Mouse (Mus musculus) midbrain, embryonic 15.5 days (tissue): ENCODE measurements around the gene Tfap2a. TPM values are rescaled to one million over a fixed set of nuclear protein-coding genes. Genes with fewer than 3 reads are reported as not detected.

Experiments
- ATAC-seq: fragments of 200-750 bp; cut with Nextera tagmentation; replicated peaks from 2 replicates; pipeline ENCODE4 v1.8.0; 2017; ENCODE audit warnings: moderate TSS enrichment
- H3K27ac ChIP-seq: fragments of 300-500 bp; sonication (generic); 2 replicates; pipeline ENCODE4 v1.5.1; 2015; ENCODE audit warnings: mild to moderate bottlenecking, inconsistent platforms
- H3K27me3 ChIP-seq: fragments of 300-500 bp; sonication (generic); replicated peaks from 2 replicates; pipeline ENCODE4 v1.6.1; 2015; ENCODE audit warnings: inconsistent platforms
- H3K36me3 ChIP-seq: fragments of 300-500 bp; sonication (generic); replicated peaks from 2 replicates; pipeline ENCODE4 v1.6.1; 2015; ENCODE audit warnings: inconsistent platforms
- H3K4me1 ChIP-seq: fragments of 300-500 bp; sonication (generic); 2 replicates; pipeline ENCODE4 v1.6.1; 2015; ENCODE audit warnings: inconsistent platforms
- H3K4me2 ChIP-seq: fragments of 300-500 bp; sonication (generic); 2 replicates; pipeline ENCODE4 v1.6.1; 2015; ENCODE audit warnings: inconsistent platforms, mild to moderate bottlenecking, moderate library complexity
- H3K4me3 ChIP-seq: fragments of 300-500 bp; sonication (generic); 2 replicates; pipeline ENCODE4 v1.5.1; 2015; ENCODE audit warnings: mild to moderate bottlenecking, inconsistent platforms
- H3K9ac ChIP-seq: fragments of 300-500 bp; sonication (generic); 2 replicates; pipeline ENCODE4 v1.6.1; 2015; ENCODE audit warnings: mild to moderate bottlenecking, inconsistent platforms
- H3K9me3 ChIP-seq: fragments of 300-500 bp; sonication (generic); 2 replicates; pipeline ENCODE4 v1.6.1; 2016; ENCODE audit warnings: inconsistent platforms
- WGBS: fragments of 180-500 bp; shearing (Covaris S2); methylation state at CpG from one replicate; pipeline ENCODE4 v1.1.7; 2015; ENCODE audit warnings: mixed read lengths; 5-methylcytosine and 5-hydroxymethylcytosine counted together
- polyA plus RNA-seq: library from polyadenylated mRNA; unstranded; fragments of >200 nt; fragmentation: Nextera tagmentation; extraction: Ambion mirVana; gene quantifications from 2 replicates; pipeline ENCODE4 v1.2.1, GENCODE M21; 2015

Tfap2a gene
- polyA plus RNA-seq, 1 experiment from 2014 or later = 5.5 TPM

DNA sequence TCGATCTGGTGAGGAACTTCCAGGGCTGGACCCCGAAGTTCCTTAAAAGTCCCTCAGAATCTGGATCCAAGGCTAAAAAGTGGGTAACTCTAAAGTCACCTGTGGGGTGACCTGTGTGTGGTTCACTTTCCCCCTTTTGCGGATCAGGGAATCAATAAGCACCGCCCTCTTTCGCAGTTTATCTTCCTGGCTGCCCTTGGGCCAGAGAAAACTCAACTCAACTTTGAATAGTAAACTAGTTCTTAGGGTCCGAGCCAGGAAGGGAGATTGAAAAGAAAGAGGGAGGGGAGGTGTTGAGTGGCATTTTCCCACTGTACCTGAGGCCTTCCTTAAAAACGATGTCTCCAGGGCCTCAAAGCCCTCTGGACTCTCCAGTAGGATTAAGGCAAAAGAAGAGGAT lies 3.3 kb upstream of the Tfap2a start:
- Histone ChIP-seq H3K4me1 (peaks cover 11% of the 10 kb centered on the region; the same call in 1 of the 2 replicates), H3K27ac (no peak overlapping the region), H3K4me2 (no peak overlapping the region), H3K27me3 (peaks cover 99% of the 10 kb centered on the region), H3K4me3 (no peak overlapping the region), H3K36me3 (no peaks in the 10 kb centered on the region), H3K9me3 (no peaks in the 10 kb centered on the region), H3K9ac (no peak overlapping the region)
- no peak for ATAC-seq
- whole genome bisulfite sequencing = under 1% methylated on average over 7 of the region's 7 CpGs

DNA sequence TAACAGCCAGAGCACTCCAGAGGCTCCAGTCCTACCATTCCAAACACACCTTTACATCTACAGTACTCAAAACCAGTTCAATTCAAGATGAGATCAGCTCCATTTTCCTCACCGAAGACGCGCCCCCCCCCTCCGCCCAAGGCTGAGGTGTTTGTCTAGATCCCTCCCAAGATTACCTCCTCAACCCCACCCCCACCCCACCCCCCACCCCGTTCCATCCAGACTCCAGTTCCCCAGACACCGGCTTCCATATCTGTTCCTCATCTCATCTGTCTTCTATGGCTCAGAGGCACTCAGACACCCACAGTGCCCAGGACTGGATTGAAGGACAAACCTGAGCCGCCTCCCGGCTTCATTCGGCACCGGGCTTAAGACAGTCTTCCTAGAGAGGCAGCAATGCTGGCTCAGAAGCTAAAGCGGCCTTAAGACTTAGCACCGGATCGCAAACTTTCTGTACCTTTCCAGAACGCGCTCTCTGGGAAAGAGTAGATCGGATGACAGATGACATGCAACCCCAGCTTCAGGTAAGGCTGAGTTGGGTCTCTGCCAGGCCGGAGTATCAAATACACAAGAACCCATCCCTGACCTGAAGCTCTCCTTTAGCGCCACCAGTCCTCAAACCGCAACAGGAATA lies 2.7 kb upstream of the Tfap2a start:
- H3K27ac ChIP-seq = no peak overlapping the region
- H3K4me3 ChIP-seq = no peak overlapping the region
- H3K9me3 ChIP-seq = no peaks in the 10 kb centered on the region
- peaks cover 99% of the 10 kb centered on the region for H3K27me3 ChIP-seq
- ATAC-seq = no peak
- H3K4me1 ChIP-seq = peaks cover 13% of the 10 kb centered on the region; the same call in 1 of the 2 replicates
- no peaks in the 10 kb centered on the region for H3K36me3 ChIP-seq
- WGBS = 3% methylated on average over 19 of the region's 19 CpGs
- H3K9ac ChIP-seq = no peak overlapping the region
- no peak overlapping the region for H3K4me2 ChIP-seq

DNA sequence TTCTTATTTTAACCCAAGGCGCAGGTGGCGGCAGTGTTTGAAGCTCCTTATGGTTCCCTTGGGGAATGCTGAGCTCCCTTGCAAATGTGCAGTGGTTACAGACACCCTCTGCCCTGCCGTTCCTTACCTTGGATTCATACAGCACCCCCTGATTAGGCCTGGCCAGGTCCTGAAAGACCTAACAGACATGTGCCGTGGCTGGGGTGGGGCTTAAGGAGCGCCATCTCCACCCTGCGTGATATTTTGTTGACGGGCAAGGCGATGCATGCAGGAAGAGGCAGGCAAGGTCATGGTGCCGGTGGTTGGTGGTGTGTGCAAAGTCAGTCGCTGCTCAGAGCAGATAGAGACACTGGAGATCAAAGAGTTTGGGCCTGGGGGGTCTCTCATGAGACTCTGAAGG lies 1.7 kb upstream of the Tfap2a start:
- Histone ChIP-seq H3K36me3 (no peaks in the 10 kb centered on the region), H3K9ac (no peak overlapping the region), H3K4me1 (peaks cover 16% of the 10 kb centered on the region; the same call in 1 of the 2 replicates), H3K27me3 (peaks cover 96% of the 10 kb centered on the region), H3K9me3 (no peaks in the 10 kb centered on the region), H3K4me2 (no peak overlapping the region), H3K4me3 (no peak overlapping the region), H3K27ac (no peak overlapping the region)
- ATAC-seq = no peak
- WGBS = 2% methylated on average over 10 of the region's 10 CpGs

DNA sequence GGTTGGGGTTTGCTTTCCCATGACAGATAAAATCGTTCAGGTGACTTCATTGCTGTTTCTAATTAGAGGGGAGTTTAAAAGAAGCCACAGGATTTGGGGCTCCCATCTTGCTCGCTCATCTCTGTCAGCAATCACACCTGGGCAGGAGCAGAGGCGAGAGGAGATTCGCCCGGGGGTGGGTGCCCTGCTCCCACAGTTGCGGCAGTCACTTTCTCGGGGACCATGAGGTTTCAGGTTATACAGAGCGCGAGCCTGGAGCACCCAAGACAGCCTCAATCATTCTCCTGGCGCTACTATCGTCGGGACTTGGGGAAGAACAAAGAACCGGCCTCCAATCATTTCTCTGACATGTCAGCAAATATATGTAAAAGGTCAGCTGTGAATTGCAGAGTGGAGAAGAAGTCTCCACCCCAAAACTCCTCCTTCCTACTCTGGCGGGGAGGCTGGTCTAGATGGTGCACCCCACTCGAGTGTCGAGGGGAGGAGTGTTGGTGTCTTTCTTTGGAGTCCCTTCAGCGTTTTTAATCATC lies 1.0 kb upstream of the Tfap2a start:
- no peak for ATAC-seq
- 1% methylated on average over 17 of the region's 17 CpGs for WGBS
- no peak overlapping the region for H3K9ac ChIP-seq
- peaks cover 96% of the 10 kb centered on the region for H3K27me3 ChIP-seq
- no peaks in the 10 kb centered on the region for H3K9me3 ChIP-seq
- no peaks in the 10 kb centered on the region for H3K36me3 ChIP-seq
- H3K27ac ChIP-seq = no peak overlapping the region
- peaks cover 16% of the 10 kb centered on the region for H3K4me1 ChIP-seq
- no peak overlapping the region for H3K4me2 ChIP-seq
- no peak overlapping the region for H3K4me3 ChIP-seq

DNA sequence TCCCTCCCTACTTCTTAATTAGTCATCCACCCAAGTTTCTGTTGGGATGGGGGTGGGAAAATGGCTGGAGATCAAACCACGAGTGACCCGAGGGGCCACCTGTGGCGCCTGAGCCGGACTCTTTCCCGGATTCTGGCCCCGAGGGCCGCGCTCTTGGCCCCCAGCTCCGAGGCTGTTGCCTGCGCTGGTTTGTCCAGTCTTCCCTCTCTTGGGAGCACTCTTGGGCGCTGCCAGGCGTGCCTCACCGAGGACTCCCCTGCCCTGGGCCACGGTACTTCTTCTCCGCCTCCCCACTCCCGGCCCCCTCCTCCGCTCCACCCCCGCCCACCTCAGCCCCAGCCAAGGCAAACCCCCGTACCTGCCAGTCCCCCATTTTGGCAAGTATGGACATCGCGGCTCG lies 415 bp downstream of the Tfap2a start:
- no peak overlapping the region for H3K27ac ChIP-seq
- H3K27me3 ChIP-seq = peaks cover 88% of the 10 kb centered on the region
- H3K4me2 ChIP-seq = peak overlapping the region; percentile 23; the same call in 1 of the 2 replicates
- WGBS = under 1% methylated on average over 21 of the region's 22 CpGs
- H3K36me3 ChIP-seq = no peaks in the 10 kb centered on the region
- no peaks in the 10 kb centered on the region for H3K9me3 ChIP-seq
- peak; percentile 7; the same call in 1 of the 2 replicates for ATAC-seq
- H3K9ac ChIP-seq = no peak overlapping the region
- H3K4me1 ChIP-seq = peaks cover 27% of the 10 kb centered on the region
- H3K4me3 ChIP-seq = no peak overlapping the region

DNA sequence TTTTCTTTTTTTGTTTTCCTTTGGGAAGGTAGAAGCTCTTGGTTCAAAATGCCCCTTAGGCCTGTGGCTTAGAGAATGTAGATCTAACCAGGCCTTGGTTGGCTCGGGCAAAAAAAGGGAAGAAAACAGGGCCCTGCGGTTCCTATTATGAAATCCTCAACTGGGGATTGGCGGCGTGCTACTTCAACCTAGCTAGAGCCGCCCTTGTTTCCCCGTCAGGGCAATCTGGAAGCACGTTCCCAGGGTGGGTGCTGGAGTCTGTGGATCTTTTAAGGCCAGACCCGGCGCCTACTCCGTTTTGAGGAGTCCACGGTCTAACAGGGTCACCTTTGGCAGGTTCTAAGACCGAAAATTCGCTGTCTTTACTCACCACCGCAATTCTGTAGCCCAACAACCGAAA lies 1.1 kb downstream of the Tfap2a start:
- Histone ChIP-seq H3K27ac (no peak overlapping the region), H3K27me3 (peaks cover 83% of the 10 kb centered on the region), H3K9me3 (no peaks in the 10 kb centered on the region), H3K4me2 (no peak overlapping the region), H3K4me3 (no peak overlapping the region), H3K9ac (no peak overlapping the region), H3K36me3 (no peaks in the 10 kb centered on the region), H3K4me1 (peaks cover 29% of the 10 kb centered on the region)
- ATAC-seq = no peak
- 4% methylated on average over 15 of the region's 15 CpGs for WGBS

DNA sequence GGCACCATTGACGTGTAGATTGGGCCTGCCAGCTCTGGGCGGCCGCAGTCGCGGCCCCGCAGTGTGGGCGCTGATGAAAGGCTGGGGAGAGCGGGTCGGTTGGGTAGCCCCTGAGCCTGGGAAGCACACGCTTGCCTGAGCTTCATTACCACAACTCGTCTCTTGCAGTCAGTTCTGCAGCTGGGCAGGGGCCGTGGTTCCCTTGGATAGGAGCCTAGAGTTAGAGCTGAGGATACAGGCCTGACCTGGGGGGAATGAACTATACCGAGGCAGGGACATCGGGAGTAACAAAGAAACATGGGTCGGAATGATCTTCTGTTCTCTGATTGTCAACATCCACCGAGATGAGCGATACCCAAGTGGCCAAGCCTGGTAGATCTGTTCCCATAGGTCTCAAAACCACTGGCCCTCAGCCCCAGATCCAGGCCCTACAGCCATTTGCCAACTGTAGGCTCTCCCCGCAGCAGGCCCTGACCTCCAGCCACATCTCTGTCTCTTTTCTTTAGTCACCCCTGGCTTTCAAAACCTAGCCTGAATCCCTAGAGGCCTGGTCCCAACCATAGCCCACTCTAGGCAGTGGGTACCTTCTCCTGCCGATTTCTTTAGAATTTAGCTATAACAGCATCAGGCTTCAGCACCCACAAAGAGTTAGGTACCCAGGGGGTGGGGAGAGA lies 1.9 kb downstream of the Tfap2a start:
- 6% methylated on average over 19 of the region's 19 CpGs for WGBS
- peak overlapping the region; percentile 1; the same call in 1 of the 2 replicates for H3K4me3 ChIP-seq

DNA sequence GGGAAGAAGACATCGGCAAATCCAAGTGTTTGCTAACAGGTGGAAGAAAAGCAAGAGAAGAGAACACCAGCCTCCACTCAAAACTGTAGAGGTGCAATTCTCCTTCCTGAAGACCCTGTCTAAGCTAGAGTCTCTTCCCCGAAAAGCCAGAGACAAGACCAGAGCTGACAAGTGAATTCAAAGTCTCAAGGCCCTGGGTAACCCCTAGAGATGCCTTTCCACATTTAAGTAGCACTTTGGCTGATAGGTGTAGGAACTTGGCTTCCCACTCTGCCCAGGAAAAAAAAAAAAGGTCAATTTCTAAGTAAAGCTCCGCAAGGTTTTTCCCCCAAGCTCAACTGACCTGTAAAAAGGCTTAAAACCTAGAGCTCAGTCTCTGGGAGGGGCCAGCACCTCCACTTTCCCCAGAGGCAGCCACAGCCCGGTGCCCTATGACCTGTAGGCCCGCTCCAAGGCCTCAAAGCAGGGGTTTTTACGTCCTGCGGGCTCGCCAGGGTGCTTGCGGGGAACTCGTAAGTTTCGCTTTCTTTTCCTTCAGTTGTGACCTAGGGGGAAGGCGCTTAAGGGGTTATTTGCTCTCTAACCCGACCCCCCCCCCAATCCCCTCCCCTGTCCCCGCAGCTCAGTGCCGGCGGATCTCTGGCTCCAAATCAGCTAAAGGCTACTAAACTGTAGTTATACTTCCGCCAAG lies 2.6 kb downstream of the Tfap2a start:
- peak overlapping the region; percentile 1; the same call in 1 of the 2 replicates for H3K4me3 ChIP-seq
- no peak overlapping the region for H3K4me2 ChIP-seq
- WGBS = 5% methylated on average over 17 of the region's 17 CpGs

More for the DNA sequence above, 1.9 kb downstream of the Tfap2a start:
- Histone ChIP-seq H3K36me3 (no peaks in the 10 kb centered on the region), H3K27ac (no peak overlapping the region), H3K27me3 (peaks cover 83% of the 10 kb centered on the region), H3K9ac (no peak overlapping the region), H3K9me3 (no peaks in the 10 kb centered on the region), H3K4me1 (peaks cover 33% of the 10 kb centered on the region), H3K4me2 (no peak overlapping the region)
- no peak for ATAC-seq

DNA sequence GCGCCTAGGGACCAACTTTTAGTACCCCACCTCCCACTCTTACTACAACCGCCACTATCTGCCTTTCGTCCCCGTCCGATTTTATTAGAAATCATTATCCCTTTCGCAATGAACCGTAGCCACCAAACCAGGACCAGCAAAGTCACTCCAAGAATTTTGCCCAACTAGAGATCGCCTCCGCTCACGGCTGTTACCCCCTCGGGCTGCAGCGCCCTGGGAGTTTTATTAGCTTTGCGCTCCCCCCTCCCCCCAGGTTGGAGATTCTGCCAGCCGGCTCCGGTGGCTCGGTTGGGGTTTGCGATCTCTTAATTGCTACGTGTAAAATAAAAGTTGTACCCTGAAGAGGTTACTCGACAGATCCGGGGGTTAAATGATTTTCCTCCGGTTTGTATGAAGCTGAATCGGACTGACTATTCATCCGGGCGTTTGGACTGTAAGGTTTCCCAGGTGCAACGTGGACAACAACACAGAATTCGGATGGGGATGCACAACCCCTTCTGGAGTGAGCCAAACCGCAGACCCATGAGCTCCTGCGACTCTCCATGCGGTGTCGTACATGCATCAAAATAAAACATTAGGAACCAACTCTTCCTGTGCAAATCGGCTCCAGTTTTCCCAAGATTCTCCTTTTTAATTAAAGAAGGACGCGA lies 3.7 kb downstream of the Tfap2a start:
- H3K9me3 ChIP-seq = no peaks in the 10 kb centered on the region
- no peak overlapping the region for H3K9ac ChIP-seq
- H3K27me3 ChIP-seq = peaks cover 70% of the 10 kb centered on the region
- no peaks in the 10 kb centered on the region for H3K36me3 ChIP-seq
- no peak for ATAC-seq
- peaks cover 40% of the 10 kb centered on the region for H3K4me1 ChIP-seq
- H3K4me2 ChIP-seq = peak overlapping the region; percentile 54
- H3K27ac ChIP-seq = no peak overlapping the region
- under 1% methylated on average over 33 of the region's 33 CpGs for WGBS
- peak overlapping the region; percentile 43 for H3K4me3 ChIP-seq

More for the DNA sequence above, 2.6 kb downstream of the Tfap2a start:
- no peaks in the 10 kb centered on the region for H3K36me3 ChIP-seq
- ATAC-seq = no peak
- H3K9me3 ChIP-seq = no peaks in the 10 kb centered on the region
- peaks cover 77% of the 10 kb centered on the region for H3K27me3 ChIP-seq
- no peak overlapping the region for H3K9ac ChIP-seq
- no peak overlapping the region for H3K27ac ChIP-seq
- H3K4me1 ChIP-seq = peaks cover 38% of the 10 kb centered on the region

DNA sequence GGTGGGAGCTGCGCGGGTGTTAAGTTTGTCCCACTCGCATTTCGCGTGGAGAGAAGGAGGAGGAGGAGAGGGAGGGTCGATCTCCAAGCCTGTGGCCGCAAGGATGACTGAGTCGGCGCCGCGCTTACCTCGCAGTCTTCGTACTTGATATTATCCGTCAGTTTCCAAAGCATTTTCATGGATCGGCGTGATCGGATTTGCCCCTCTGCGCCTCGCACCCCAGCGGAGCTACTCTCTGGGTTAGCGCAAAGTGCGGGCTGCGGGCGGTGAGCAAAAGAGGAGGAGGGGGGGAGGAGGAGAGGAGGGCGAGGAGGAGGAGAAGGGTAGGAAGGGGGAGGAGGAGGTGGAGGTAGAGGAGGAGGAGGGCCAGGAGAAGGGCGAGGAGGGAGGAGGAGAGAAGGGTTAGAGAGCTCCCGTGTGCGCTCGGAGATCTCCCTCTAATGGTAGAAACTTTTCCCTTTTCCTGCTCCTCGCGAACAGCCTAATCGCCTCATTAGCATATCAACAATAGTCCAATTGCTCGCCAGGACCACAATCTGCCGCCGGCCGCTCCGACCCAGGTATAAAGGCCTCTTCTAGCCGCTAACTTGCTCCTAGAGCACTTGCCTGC lies 4.5 kb downstream of the Tfap2a start:
- Histone ChIP-seq H3K27me3 (peaks cover 65% of the 10 kb centered on the region), H3K36me3 (no peaks in the 10 kb centered on the region), H3K4me3 (peak overlapping the region; percentile 43), H3K9me3 (no peaks in the 10 kb centered on the region), H3K4me2 (peak overlapping the region; percentile 54), H3K9ac (no peak overlapping the region), H3K4me1 (peaks cover 40% of the 10 kb centered on the region), H3K27ac (no peak overlapping the region)
- WGBS = under 1% methylated on average over 35 of the region's 38 CpGs
- 0 out of 2 replicates have a peak, but pooled peaks have one; percentile 29 for ATAC-seq

DNA sequence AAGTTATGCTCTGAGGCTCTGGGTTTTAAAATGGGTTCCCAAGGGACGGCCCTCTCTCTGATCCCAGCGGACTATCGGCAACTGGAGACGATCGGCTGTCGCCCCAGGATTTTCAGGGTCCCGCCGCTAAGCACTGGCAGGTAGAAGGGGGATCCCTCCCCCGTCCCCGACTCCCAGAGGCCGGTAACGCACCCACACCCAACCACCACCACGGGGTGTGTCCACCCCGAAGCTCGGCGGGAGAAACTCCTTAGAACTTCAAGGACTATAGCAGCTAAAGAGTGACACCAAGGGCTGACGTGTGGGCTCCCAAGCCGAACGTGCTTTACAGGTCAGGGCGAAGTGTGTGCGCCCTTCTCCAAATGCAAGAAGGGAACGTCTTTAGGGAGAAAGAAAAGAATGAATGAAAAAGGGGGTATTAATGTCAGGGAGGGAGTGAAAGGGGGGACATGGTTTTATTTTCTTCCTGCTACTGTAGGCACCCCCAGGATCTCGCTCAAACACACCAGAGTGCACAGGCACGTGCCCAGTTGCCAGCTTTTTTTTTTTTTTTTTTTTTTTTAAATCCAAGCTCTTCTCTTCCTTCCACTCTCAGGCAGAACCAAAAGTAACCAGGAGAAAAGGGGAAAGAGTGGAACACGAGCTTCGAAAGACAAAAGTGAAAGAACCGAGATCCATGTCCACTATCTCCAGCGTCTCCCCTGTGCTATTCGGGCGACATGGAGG lies 5.2 kb downstream of the Tfap2a start:
- peak overlapping the region; percentile 43 for H3K4me3 ChIP-seq
- no peak overlapping the region for H3K27ac ChIP-seq
- under 1% methylated on average over 30 of the region's 30 CpGs for WGBS
- peaks cover 65% of the 10 kb centered on the region for H3K27me3 ChIP-seq
- peaks cover 36% of the 10 kb centered on the region for H3K4me1 ChIP-seq
- no peak overlapping the region for H3K9ac ChIP-seq
- H3K36me3 ChIP-seq = no peaks in the 10 kb centered on the region
- ATAC-seq = no peak
- H3K4me2 ChIP-seq = peak overlapping the region; percentile 54
- no peaks in the 10 kb centered on the region for H3K9me3 ChIP-seq
